Mouse (Mus musculus): ENCODE data around the gene Pcnx2. TPM values are rescaled to one million over a fixed set of nuclear protein-coding genes. Genes with fewer than 3 reads are reported as not detected.

The Pcnx2 gene
- polyA plus RNA-seq, 1 experiment from 2014 or later: 0.11 TPM

DNA sequence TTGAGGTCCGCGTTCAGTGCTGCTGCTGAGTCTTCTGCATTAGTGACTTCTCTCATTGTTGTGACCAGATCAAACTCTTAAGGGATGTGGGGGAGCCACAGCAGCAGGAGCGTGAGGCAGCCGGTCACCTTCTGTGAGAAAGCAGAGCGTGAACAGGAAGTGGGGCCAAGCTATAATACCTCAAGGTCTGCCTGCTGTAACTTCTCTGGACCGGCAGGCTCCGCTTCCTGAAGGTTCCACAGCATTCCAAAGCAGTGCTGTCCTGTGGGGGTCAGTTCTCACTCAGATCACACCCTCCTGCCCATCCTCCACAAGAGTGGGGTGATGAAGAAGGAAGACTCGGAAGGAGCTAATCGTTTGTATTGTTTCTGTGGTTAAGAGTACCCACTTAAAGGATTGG, 22.6 kb upstream of the Pcnx2 start:
- H3K4me1 ChIP-seq (ENCODE audit: control insufficient read depth in 2 of 2, insufficient read depth in 2 of 2, low read length in 2 of 2): peaks cover 0 to 5% of the 10 kb centered on the region in 2 experiments; a peak in 2 of 4 replicates
- no peaks in the 10 kb centered on the region for H3K36me3 ChIP-seq (ENCODE audit: control insufficient read depth, insufficient read depth, low read length)
- H3K27me3 ChIP-seq (ENCODE audit: control insufficient read depth, insufficient read depth, low read length): no peaks in the 10 kb centered on the region
- ATAC-seq (ENCODE audit: insufficient number of reproducible peaks, insufficient read depth, low FRiP score, low read depth): no peak
- H3K27ac ChIP-seq (replicated peaks in 1 of 2; ENCODE audit: control insufficient read depth in 1 of 2, insufficient read depth in 1 of 2, low read depth in 2 of 2, low read length in 2 of 2): no peak overlapping the region
- H3K9me3 ChIP-seq (ENCODE audit: control insufficient read depth, low read length): no peaks in the 10 kb centered on the region
- no peak overlapping the region for H3K4me2 ChIP-seq (ENCODE audit: low read length)
- H3K9ac ChIP-seq (ENCODE audit: low read length): no peak overlapping the region
- no peak overlapping the region for H3K4me3 ChIP-seq (ENCODE audit: control insufficient read depth in 1 of 2, insufficient read depth in 1 of 2, low read depth in 1 of 2, low read length in 2 of 2)
- 68% methylated on average over 9 of the region's 9 CpGs for WGBS

DNA sequence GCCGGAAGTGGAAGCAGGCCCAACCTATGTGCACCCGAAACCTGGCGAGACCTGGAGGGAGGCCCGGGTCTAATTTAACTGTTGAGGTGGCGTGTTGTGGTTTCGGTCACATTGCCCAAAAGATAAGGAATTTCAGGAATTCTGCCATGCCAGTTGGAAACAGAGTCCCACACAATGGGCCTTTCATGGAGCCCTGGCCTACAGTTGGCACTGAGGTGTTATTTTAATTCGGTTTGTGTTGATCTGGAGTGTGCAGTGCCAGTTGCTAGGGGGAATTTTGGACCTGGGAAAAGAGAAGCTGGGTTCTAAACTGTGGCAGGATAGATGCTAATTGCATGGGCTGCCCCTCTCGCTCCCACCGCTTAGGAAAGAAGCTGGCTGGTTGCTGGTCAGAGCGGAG, 22.2 kb upstream of the Pcnx2 start:
- Histone ChIP-seq H3K4me2 (ENCODE audit: low read length) (no peak overlapping the region), H3K36me3 (ENCODE audit: control insufficient read depth, insufficient read depth, low read length) (no peaks in the 10 kb centered on the region), H3K27me3 (ENCODE audit: control insufficient read depth, insufficient read depth, low read length) (no peaks in the 10 kb centered on the region), H3K4me1 (ENCODE audit: control insufficient read depth in 2 of 2, insufficient read depth in 2 of 2, low read length in 2 of 2) (peaks cover 0 to 5% of the 10 kb centered on the region in 2 experiments; a peak in 2 of 4 replicates), H3K27ac (replicated peaks in 1 of 2; ENCODE audit: control insufficient read depth in 1 of 2, insufficient read depth in 1 of 2, low read depth in 2 of 2, low read length in 2 of 2) (no peak overlapping the region), H3K4me3 (ENCODE audit: control insufficient read depth in 1 of 2, insufficient read depth in 1 of 2, low read depth in 1 of 2, low read length in 2 of 2) (no peak overlapping the region), H3K9me3 (ENCODE audit: control insufficient read depth, low read length) (no peaks in the 10 kb centered on the region), H3K9ac (ENCODE audit: low read length) (no peak overlapping the region)
- no peak for ATAC-seq (ENCODE audit: insufficient number of reproducible peaks, insufficient read depth, low FRiP score, low read depth)
- 83% methylated on average over 10 of the region's 10 CpGs for WGBS

DNA sequence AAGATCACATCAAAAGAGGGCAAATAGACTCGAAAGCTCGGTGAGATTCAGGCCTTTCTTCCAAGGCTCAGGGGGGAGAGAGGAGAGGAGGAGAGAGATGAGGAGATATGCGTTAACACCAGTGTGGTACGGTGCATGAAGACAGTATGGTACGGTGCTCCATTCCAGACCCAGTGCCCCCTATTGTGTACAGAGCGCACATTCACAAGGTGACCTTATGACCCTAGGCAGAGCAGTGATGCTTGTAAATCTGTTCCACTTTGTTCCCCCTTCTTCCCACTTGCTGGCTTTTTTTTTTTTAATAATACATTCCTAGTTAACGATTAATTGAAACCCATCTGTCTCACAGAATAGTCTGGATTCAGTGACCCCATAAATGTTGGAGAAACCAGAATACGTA, 21.4 kb upstream of the Pcnx2 start:
- Histone ChIP-seq H3K4me2 (ENCODE audit: low read length) (no peak overlapping the region), H3K4me3 (ENCODE audit: control insufficient read depth in 1 of 2, insufficient read depth in 1 of 2, low read depth in 1 of 2, low read length in 2 of 2) (no peak overlapping the region), H3K27me3 (ENCODE audit: control insufficient read depth, insufficient read depth, low read length) (no peaks in the 10 kb centered on the region; the same call in 1 of the 2 replicates), H3K9ac (ENCODE audit: low read length) (no peak overlapping the region), H3K27ac (replicated peaks in 1 of 2; ENCODE audit: control insufficient read depth in 1 of 2, insufficient read depth in 1 of 2, low read depth in 2 of 2, low read length in 2 of 2) (no peak overlapping the region), H3K36me3 (ENCODE audit: control insufficient read depth, insufficient read depth, low read length) (no peaks in the 10 kb centered on the region), H3K9me3 (ENCODE audit: control insufficient read depth, low read length) (no peaks in the 10 kb centered on the region), H3K4me1 (ENCODE audit: control insufficient read depth in 2 of 2, insufficient read depth in 2 of 2, low read length in 2 of 2) (peaks cover 0 to 5% of the 10 kb centered on the region in 2 experiments; a peak in 2 of 4 replicates)
- no peak for ATAC-seq (ENCODE audit: insufficient number of reproducible peaks, insufficient read depth, low FRiP score, low read depth)
- 81% methylated on average over 8 of the region's 8 CpGs for WGBS

DNA sequence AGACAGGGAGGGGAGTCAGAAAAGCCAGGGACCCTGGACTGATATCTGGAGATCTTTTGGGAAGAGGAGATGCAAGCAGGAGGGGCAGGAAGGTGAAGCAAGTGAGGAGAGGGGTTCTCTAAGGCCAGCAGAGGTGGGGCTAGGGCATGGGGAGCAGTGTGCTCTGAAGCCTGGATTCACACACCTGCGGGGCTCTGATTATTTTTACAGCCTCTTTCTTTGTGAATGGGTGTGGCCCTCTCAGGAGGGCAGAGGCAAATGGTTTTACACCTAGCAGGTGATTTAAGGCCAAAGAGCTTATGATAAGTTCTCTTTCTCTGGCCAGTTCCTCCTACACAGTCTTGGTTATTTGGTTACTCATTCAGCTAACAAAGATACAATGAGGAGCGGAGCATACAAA, 20.6 kb upstream of the Pcnx2 start:
- peaks cover 0 to 5% of the 10 kb centered on the region in 2 experiments; a peak in 2 of 4 replicates for H3K4me1 ChIP-seq (ENCODE audit: control insufficient read depth in 2 of 2, insufficient read depth in 2 of 2, low read length in 2 of 2)
- H3K36me3 ChIP-seq (ENCODE audit: control insufficient read depth, insufficient read depth, low read length): no peaks in the 10 kb centered on the region
- no peaks in the 10 kb centered on the region for H3K9me3 ChIP-seq (ENCODE audit: control insufficient read depth, low read length)
- no peak for ATAC-seq (ENCODE audit: insufficient number of reproducible peaks, insufficient read depth, low FRiP score, low read depth)
- no peak overlapping the region for H3K4me2 ChIP-seq (ENCODE audit: low read length)
- no peak overlapping the region for H3K4me3 ChIP-seq (ENCODE audit: control insufficient read depth in 1 of 2, insufficient read depth in 1 of 2, low read depth in 1 of 2, low read length in 2 of 2)
- no peaks in the 10 kb centered on the region; the same call in none of the 2 replicates for H3K27me3 ChIP-seq (ENCODE audit: control insufficient read depth, insufficient read depth, low read length)
- no peak overlapping the region for H3K27ac ChIP-seq (replicated peaks in 1 of 2; ENCODE audit: control insufficient read depth in 1 of 2, insufficient read depth in 1 of 2, low read depth in 2 of 2, low read length in 2 of 2)
- no peak overlapping the region for H3K9ac ChIP-seq (ENCODE audit: low read length)
- WGBS: 75% methylated on average over 2 of the region's 2 CpGs

DNA sequence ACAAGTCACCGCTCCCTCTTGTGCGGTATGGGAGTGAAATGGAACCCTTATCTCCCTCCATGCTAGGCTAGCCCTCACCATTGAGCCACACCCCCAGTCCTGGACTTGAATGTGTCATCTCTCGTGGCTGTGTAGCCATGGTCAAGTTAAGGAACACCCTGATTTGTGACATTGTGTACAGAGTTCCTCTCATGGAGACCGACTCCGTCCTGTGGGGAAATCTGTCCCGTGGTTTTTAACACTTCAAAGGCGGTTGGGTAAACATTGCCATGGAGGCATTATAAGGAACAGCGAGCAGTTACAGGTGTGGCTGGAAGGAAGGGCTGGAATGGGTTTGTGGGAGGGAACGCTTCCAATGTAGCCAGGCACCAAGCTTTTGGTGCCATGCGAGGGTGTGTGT, 18.9 kb upstream of the Pcnx2 start:
- no peak for ATAC-seq (ENCODE audit: insufficient number of reproducible peaks, insufficient read depth, low FRiP score, low read depth)
- Histone ChIP-seq H3K27ac (replicated peaks in 1 of 2; ENCODE audit: control insufficient read depth in 1 of 2, insufficient read depth in 1 of 2, low read depth in 2 of 2, low read length in 2 of 2) (no peak overlapping the region), H3K4me2 (ENCODE audit: low read length) (no peak overlapping the region), H3K4me1 (ENCODE audit: control insufficient read depth in 2 of 2, insufficient read depth in 2 of 2, low read length in 2 of 2) (peaks cover 0 to 5% of the 10 kb centered on the region in 2 experiments; a peak in 2 of 4 replicates), H3K36me3 (ENCODE audit: control insufficient read depth, insufficient read depth, low read length) (no peaks in the 10 kb centered on the region), H3K4me3 (ENCODE audit: control insufficient read depth in 1 of 2, insufficient read depth in 1 of 2, low read depth in 1 of 2, low read length in 2 of 2) (no peak overlapping the region), H3K27me3 (ENCODE audit: control insufficient read depth, insufficient read depth, low read length) (peaks cover 17% of the 10 kb centered on the region), H3K9me3 (ENCODE audit: control insufficient read depth, low read length) (no peaks in the 10 kb centered on the region), H3K9ac (ENCODE audit: low read length) (no peak overlapping the region)
- 55% methylated on average over 10 of the region's 10 CpGs for WGBS

DNA sequence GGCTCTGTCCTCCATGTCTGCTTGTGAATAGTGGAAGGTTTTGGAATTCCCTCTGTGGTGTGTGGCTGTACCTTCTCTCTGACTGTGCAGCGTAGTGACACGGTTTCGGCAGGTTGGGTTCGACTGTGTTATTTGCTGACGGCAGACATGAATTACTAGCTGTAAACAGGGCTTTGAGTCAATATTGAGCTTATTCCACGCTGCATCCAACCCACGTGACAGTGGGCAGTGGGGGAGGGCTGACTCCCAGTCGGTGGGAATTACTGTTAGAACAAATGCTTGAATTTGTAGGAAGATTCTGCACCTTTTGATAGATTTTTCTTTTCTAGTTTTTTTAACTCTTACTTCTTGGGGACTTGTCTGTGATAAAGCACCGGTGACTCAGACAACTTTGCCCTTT, 16.3 kb upstream of the Pcnx2 start:
- ATAC-seq (ENCODE audit: insufficient number of reproducible peaks, insufficient read depth, low FRiP score, low read depth): no peak
- Histone ChIP-seq H3K9ac (ENCODE audit: low read length) (no peak overlapping the region), H3K27ac (replicated peaks in 1 of 2; ENCODE audit: control insufficient read depth in 1 of 2, insufficient read depth in 1 of 2, low read depth in 2 of 2, low read length in 2 of 2) (no peak overlapping the region), H3K4me2 (ENCODE audit: low read length) (no peak overlapping the region), H3K4me3 (ENCODE audit: control insufficient read depth in 1 of 2, insufficient read depth in 1 of 2, low read depth in 1 of 2, low read length in 2 of 2) (no peak overlapping the region), H3K36me3 (ENCODE audit: control insufficient read depth, insufficient read depth, low read length) (no peaks in the 10 kb centered on the region), H3K4me1 (ENCODE audit: control insufficient read depth in 2 of 2, insufficient read depth in 2 of 2, low read length in 2 of 2) (peaks cover 7 to 9% of the 10 kb centered on the region in 2 experiments), H3K9me3 (ENCODE audit: control insufficient read depth, low read length) (no peaks in the 10 kb centered on the region), H3K27me3 (ENCODE audit: control insufficient read depth, insufficient read depth, low read length) (peaks cover 43% of the 10 kb centered on the region)
- 79% methylated on average over 9 of the region's 9 CpGs for WGBS

DNA sequence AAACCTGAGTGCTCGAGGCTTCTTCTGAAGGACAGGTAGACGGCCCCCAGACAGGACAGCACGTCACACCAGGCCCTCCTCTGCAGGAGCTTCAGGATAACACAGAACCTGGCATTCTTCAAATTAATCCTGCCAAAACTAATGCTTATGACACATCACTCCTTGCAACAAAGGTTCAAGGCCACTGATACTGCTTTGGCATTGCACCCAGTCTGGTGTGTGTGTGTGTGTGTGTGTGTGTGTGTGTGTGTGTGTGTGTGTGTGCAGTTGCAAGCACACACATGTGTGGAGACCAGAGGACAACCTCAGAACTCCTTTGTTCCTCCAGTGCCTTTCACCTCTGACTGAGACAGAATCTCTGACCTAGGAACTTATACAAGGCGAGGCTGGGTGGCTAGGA, 15.1 kb upstream of the Pcnx2 start:
- peaks cover 53% of the 10 kb centered on the region for H3K27me3 ChIP-seq (ENCODE audit: control insufficient read depth, insufficient read depth, low read length)
- no peaks in the 10 kb centered on the region for H3K9me3 ChIP-seq (ENCODE audit: control insufficient read depth, low read length)
- no peak overlapping the region for H3K27ac ChIP-seq (replicated peaks in 1 of 2; ENCODE audit: control insufficient read depth in 1 of 2, insufficient read depth in 1 of 2, low read depth in 2 of 2, low read length in 2 of 2)
- H3K4me1 ChIP-seq (ENCODE audit: control insufficient read depth in 2 of 2, insufficient read depth in 2 of 2, low read length in 2 of 2): peaks cover 7 to 9% of the 10 kb centered on the region in 2 experiments
- WGBS: 78% methylated on average over 4 of the region's 4 CpGs
- H3K4me3 ChIP-seq (ENCODE audit: control insufficient read depth in 1 of 2, insufficient read depth in 1 of 2, low read depth in 1 of 2, low read length in 2 of 2): no peak overlapping the region
- H3K36me3 ChIP-seq (ENCODE audit: control insufficient read depth, insufficient read depth, low read length): no peaks in the 10 kb centered on the region
- no peak overlapping the region for H3K4me2 ChIP-seq (ENCODE audit: low read length)
- no peak overlapping the region for H3K9ac ChIP-seq (ENCODE audit: low read length)
- ATAC-seq (ENCODE audit: insufficient number of reproducible peaks, insufficient read depth, low FRiP score, low read depth): no peak

DNA sequence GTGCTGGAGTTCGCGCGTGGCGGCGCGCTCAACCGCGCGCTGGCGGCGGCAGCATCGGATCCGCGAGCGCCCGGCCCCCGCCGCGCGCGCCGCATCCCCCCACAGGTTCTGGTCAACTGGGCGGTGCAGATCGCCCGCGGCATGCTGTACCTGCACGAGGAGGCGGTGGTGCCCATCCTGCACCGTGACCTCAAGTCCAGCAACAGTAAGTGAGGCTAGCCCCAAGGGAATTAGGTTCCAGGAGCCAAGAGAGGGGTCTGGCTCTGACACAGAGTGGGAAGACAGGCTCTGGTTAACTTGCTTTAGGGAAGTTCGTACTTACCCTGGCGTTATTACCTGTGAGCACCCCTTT, 13.1 kb upstream of the Pcnx2 start:
- Histone ChIP-seq H3K4me2 (ENCODE audit: low read length) (peak overlapping the region; percentile 99), H3K27ac (replicated peaks in 1 of 2; ENCODE audit: control insufficient read depth in 1 of 2, insufficient read depth in 1 of 2, low read depth in 2 of 2, low read length in 2 of 2) (no peak overlapping the region), H3K9me3 (ENCODE audit: control insufficient read depth, low read length) (0 out of 2 replicates have a peak, but pooled peaks cover 3% of the 10 kb centered on the region), H3K36me3 (ENCODE audit: control insufficient read depth, insufficient read depth, low read length) (no peaks in the 10 kb centered on the region), H3K4me1 (ENCODE audit: control insufficient read depth in 2 of 2, insufficient read depth in 2 of 2, low read length in 2 of 2) (peaks cover 2 to 9% of the 10 kb centered on the region in 2 experiments; a peak in 3 of 4 replicates), H3K27me3 (ENCODE audit: control insufficient read depth, insufficient read depth, low read length) (peaks cover 56% of the 10 kb centered on the region), H3K9ac (ENCODE audit: low read length) (peak overlapping the region; percentile 68), H3K4me3 (ENCODE audit: control insufficient read depth in 1 of 2, insufficient read depth in 1 of 2, low read depth in 1 of 2, low read length in 2 of 2) (peak overlapping the region; percentile 51 to 61)
- 4% methylated on average over 31 of the region's 31 CpGs for WGBS
- ATAC-seq (ENCODE audit: insufficient number of reproducible peaks, insufficient read depth, low FRiP score, low read depth): no peak

All from heart, embryonic 14.5 days (tissue).